Mouse (Mus musculus) megakaryocyte, embryonic 14.5 days (primary cell): ENCODE data around the gene Rpl11.

Source experiments
- FLI1 ChIP-seq: IDR thresholded peaks from 2 replicates; pipeline ENCODE4 v1.6.1; 2012; ENCODE audit warnings: low read length, inconsistent platforms, mixed read lengths
- GATA1 ChIP-seq: IDR thresholded peaks from 3 replicates; pipeline ENCODE4 v1.6.1; 2012; ENCODE audit warnings: mixed read lengths, low read length, inconsistent platforms, borderline replicate concordance

DNA sequence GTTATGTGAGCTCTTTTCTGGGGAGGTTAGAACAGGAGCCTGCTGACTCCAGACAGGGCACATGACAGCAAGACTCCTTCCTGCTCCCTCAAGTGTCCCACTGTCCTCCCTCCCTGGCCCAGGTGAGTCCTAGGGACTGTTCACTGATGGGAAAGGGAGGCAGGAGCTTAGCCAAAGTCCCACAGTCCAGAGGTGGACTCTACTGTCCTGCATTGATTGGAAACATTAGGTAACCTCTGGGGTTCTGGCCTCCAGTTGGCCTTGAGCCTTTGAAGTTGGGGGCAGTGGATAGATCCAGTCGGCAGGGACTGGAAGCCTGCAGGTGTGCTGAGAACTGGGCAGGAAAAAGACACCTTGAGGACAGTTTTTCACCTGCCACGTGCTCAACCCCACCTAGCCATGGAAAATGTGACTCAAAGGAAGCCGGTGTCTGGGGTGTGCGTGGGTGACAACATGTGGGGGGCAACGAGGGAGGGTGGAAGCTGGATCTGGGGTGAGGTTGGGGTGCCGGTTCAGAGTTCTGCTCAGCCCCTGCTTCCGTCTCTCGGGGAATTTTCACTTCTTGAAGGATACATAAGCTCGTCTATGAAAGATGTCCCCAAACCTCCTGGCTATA lies 42.4 kb upstream of the Rpl11 start:
- TF ChIP-seq GATA1 = no peak
- no peak for TF ChIP-seq FLI1
